Mouse (Mus musculus) thymus, postnatal 4 days (tissue): ENCODE results near the gene Frmd5.
"Not testable (repeated sequence)": the region's sequence is repeated elsewhere in the genome, so short reads cannot be mapped to it uniquely, and the experiment has no call there.

Experiments
- DNase-seq: peaks from one replicate; pipeline ENCODE4 v3.0.0; 2021

Frmd5 gene

GRCm38 (mm10) chr2:121806959-121807653 lies at the start of gene Frmd5:
TSS of gene Frmd5 (minus strand) at chr2:121807087.
- DNase-seq, result peak; percentile 91

- no peak for DNase-seq
Observed at GRCm38 (mm10) chr2:121853974-121854373, 47.1 kb upstream of the Frmd5 start.

- DNase-seq, result no peak
Observed at GRCm38 (mm10) chr2:121852045-121852444, 45.2 kb upstream of the Frmd5 start.

- no peak for DNase-seq
Observed at GRCm38 (mm10) chr2:121846050-121846449, 39.2 kb upstream of the Frmd5 start.

GRCm38 (mm10) chr2:121842249-121842648 lies 35.4 kb upstream of the Frmd5 start:
- DNase-seq, result no peak

- DNase-seq, result no peak
Observed at GRCm38 (mm10) chr2:121841453-121841852, 34.6 kb upstream of the Frmd5 start.

GRCm38 (mm10) chr2:121834926-121835325 lies 28.0 kb upstream of the Frmd5 start:
- no peak for DNase-seq

GRCm38 (mm10) chr2:121832484-121832894 lies 25.6 kb upstream of the Frmd5 start:
- peak; percentile 43 for DNase-seq

- no peak for DNase-seq
Observed at GRCm38 (mm10) chr2:121828411-121828810, 21.5 kb upstream of the Frmd5 start.

- DNase-seq, result no peak
Observed at GRCm38 (mm10) chr2:121826189-121826588, 19.3 kb upstream of the Frmd5 start.

GRCm38 (mm10) chr2:121824653-121825052 lies 17.8 kb upstream of the Frmd5 start:
- no peak for DNase-seq

GRCm38 (mm10) chr2:121821787-121822186 lies 14.9 kb upstream of the Frmd5 start:
- DNase-seq, result no peak

GRCm38 (mm10) chr2:121810876-121811275 lies 4.0 kb upstream of the Frmd5 start:
- DNase-seq, result not testable (repeated sequence)

- DNase-seq, result no peak
Observed at GRCm38 (mm10) chr2:121809126-121809525, 2.2 kb upstream of the Frmd5 start.

- DNase-seq, result peak; percentile 60
Observed at GRCm38 (mm10) chr2:121806171-121806943, 530 bp downstream of the Frmd5 start.

- DNase-seq, result no peak
Observed at GRCm38 (mm10) chr2:121799051-121799450, 7.8 kb downstream of the Frmd5 start.

GRCm38 (mm10) chr2:121795995-121796394 lies 10.9 kb downstream of the Frmd5 start:
- no peak for DNase-seq

GRCm38 (mm10) chr2:121789777-121790176 lies 17.1 kb downstream of the Frmd5 start:
- DNase-seq, result no peak

GRCm38 (mm10) chr2:121788415-121788814 lies 18.5 kb downstream of the Frmd5 start:
- DNase-seq, result no peak

GRCm38 (mm10) chr2:121787767-121788166 lies 19.1 kb downstream of the Frmd5 start:
- DNase-seq, result no peak

GRCm38 (mm10) chr2:121787271-121787670 lies 19.6 kb downstream of the Frmd5 start:
- no peak for DNase-seq

- DNase-seq, result no peak
Observed at GRCm38 (mm10) chr2:121776219-121776618, 30.7 kb downstream of the Frmd5 start.

GRCm38 (mm10) chr2:121764851-121765250 lies 42.0 kb downstream of the Frmd5 start:
- DNase-seq, result no peak

GRCm38 (mm10) chr2:121761861-121762260 lies 45.0 kb downstream of the Frmd5 start:
- no peak for DNase-seq
